Mouse (Mus musculus) heart, embryonic 10.5 days (tissue): Measurements from ENCODE around the gene Gm47429. TPM values are rescaled to one million over a fixed set of nuclear protein-coding genes. Genes with fewer than 3 reads are reported as not detected.

ENCODE experiments used
- polyA plus RNA-seq: library from polyadenylated mRNA; unstranded; fragments of >200 nt; fragmentation: Nextera tagmentation; extraction: Ambion mirVana; gene quantifications from 2 replicates; pipeline ENCODE4 v1.2.1, GENCODE M21; 2016

Gene Gm47429
- polyA plus RNA-seq, 1 experiment from 2014 or later = not detected

Other genes starting within 250 kb of the Gm47429 start
- not detected in 2 replicates for gene Gm906, start 193.6 kb downstream of the Gm47429 start, polyA plus RNA-seq
- 29.4 and 35.7 TPM in 2 replicates for gene Fbxw17, start 26.0 kb downstream of the Gm47429 start, polyA plus RNA-seq
- not detected in 2 replicates for gene Nutm2, start 23.4 kb upstream of the Gm47429 start, polyA plus RNA-seq
- gene Gm904, start 199.3 kb upstream of the Gm47429 start, polyA plus RNA-seq = not detected in 2 replicates